Mouse (Mus musculus): ENCODE measurements around the gene Sephs1. TPM values are rescaled to one million over a fixed set of nuclear protein-coding genes. Genes with fewer than 3 reads are reported as not detected.

Gene Sephs1
- total and polyA plus RNA-seq, 3 experiments = 36.9 to 40.4 TPM; not detected in 1

DNA sequence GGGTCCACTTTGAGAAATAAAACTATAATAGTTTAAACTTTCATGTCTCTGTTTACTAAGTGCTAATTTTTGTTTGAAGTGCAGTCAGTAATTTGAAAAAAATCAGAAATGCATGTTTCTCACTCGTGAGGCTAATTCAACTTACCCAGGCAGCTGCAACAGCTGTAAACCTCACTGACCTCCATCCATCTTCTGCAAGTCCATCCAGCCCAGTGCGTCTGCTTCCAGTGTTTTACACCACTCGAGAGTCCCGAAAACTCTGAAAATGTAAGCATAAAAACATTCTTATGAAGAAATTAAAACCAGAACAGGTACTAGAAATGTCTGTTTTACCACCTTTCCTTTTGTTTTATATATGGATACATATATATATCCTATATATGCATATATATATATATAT, 29.2 kb downstream of the Sephs1 start:
- Histone ChIP-seq H3K4me3 (ENCODE audit: control insufficient read depth in 1 of 2, insufficient read depth in 1 of 2, low read depth in 2 of 2, low read length in 2 of 2) (no peak overlapping the region), H3K9me3 (replicated peaks; ENCODE audit: insufficient read depth, low read length) (no peaks in the 10 kb centered on the region), H3K9ac (ENCODE audit: control insufficient read depth, low read depth, low read length, poor library complexity, severe bottlenecking) (no peak overlapping the region), H3K27ac (ENCODE audit: control insufficient read depth, low read depth, low read length) (no peak overlapping the region), H3K27me3 (ENCODE audit: control insufficient read depth in 1 of 2, insufficient read depth in 2 of 2, low read length in 2 of 2) (no peaks in the 10 kb centered on the region), H3K4me1 (ENCODE audit: control insufficient read depth in 1 of 2, insufficient read depth in 2 of 2, low read length in 2 of 2) (peaks cover 2 to 6% of the 10 kb centered on the region in 2 experiments; a peak in 1 of 4 replicates), H3K36me3 (ENCODE audit: control insufficient read depth in 1 of 2, insufficient read depth in 2 of 2, low read length in 2 of 2) (peaks cover 3 to 12% of the 10 kb centered on the region in 2 experiments; a peak in 3 of 4 replicates), H3K79me2 (ENCODE audit: control insufficient read depth, insufficient read depth, low read length, poor library complexity) (no peaks in the 10 kb centered on the region)
- no peak for DNase-seq (ENCODE audit: low read depth, low spot score)
- TF ChIP-seq CHD2 (IDR thresholded peaks at IDR 0.05; ENCODE audit: low read length) (no peak), KAT2A (conservative IDR thresholded peaks at IDR 0.05; ENCODE audit: low read depth, low read length) (no peak), UBTF (IDR thresholded peaks at IDR 0.05; ENCODE audit: borderline replicate concordance, insufficient read depth, low read depth, low read length) (no peak), RAD21 (IDR thresholded peaks at IDR 0.05; ENCODE audit: low read depth, low read length) (no peak), USF2 (IDR thresholded peaks at IDR 0.05; ENCODE audit: borderline replicate concordance in 1 of 2, insufficient read depth in 1 of 2, low read depth in 1 of 2, low read length in 2 of 2) (no peak), SIN3A (IDR thresholded peaks at IDR 0.05; ENCODE audit: low read length) (no peak)

DNA sequence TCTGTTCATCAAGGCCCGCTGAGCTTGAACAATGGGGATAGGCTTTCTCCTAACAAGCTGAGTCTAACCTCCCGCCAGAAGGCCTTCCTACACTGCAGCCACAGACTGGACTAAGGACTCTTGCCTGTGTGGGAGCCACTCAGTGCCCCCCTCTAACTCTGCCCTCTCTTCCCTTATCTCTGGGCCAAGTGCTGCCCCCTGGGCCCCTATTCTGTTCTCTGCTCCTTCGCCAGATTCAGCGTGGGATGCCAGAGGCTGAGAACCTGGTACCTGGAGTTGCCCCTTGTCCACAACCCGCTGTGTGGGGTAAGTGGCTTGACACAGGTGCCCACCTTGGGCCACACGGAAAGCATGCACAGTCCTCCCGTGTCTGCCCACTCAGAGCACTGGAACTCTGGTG, 32.6 kb downstream of the Sephs1 start:
- H3K9me3 ChIP-seq (replicated peaks; ENCODE audit: insufficient read depth, low read length) = no peaks in the 10 kb centered on the region
- H3K36me3 ChIP-seq (ENCODE audit: control insufficient read depth in 1 of 2, insufficient read depth in 2 of 2, low read length in 2 of 2) = no peaks in the 10 kb centered on the region
- no peak for DNase-seq (ENCODE audit: low read depth, low spot score)
- H3K9ac ChIP-seq (ENCODE audit: control insufficient read depth, low read depth, low read length, poor library complexity, severe bottlenecking) = no peak overlapping the region
- TF ChIP-seq ZNF384 (IDR thresholded peaks at IDR 0.05; ENCODE audit: low read depth, low read length) (no peak), JUND (IDR thresholded peaks at IDR 0.05; ENCODE audit: low read depth, low read length) (no peak), EP300 (IDR thresholded peaks at IDR 0.05; ENCODE audit: low read depth in 1 of 2, low read length in 2 of 2) (no peak)
- H3K27ac ChIP-seq (ENCODE audit: control insufficient read depth, low read depth, low read length) = no peak overlapping the region
- no peak overlapping the region for H3K4me3 ChIP-seq (ENCODE audit: control insufficient read depth in 1 of 2, insufficient read depth in 1 of 2, low read depth in 2 of 2, low read length in 2 of 2)
- peaks cover 0 to 3% of the 10 kb centered on the region in 2 experiments; a peak in 1 of 4 replicates for H3K4me1 ChIP-seq (ENCODE audit: control insufficient read depth in 1 of 2, insufficient read depth in 2 of 2, low read length in 2 of 2)
- no peaks in the 10 kb centered on the region for H3K79me2 ChIP-seq (ENCODE audit: control insufficient read depth, insufficient read depth, low read length, poor library complexity)
- H3K27me3 ChIP-seq (ENCODE audit: control insufficient read depth in 1 of 2, insufficient read depth in 2 of 2, low read length in 2 of 2) = no peaks in the 10 kb centered on the region

DNA sequence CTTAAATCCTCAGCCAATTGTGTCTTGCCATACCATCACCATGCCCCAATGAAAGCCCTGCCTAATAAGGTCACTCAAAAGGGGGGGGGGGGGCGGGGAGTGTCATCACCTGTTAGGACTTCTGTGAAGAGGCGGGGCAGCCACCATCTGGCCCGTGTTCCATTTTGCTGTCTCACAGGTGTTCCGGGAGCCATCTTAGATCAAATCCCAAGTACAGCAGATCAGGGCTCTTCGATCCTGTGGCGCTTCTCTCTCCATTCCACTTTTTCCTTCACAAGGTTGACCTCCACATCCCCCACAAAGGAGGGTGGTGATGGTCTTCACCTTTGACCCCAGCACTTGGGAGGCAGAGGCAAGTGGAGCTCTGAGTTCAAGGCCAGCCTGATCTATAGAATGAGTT, 34.7 kb downstream of the Sephs1 start:
- Histone ChIP-seq H3K79me2 (ENCODE audit: control insufficient read depth, insufficient read depth, low read length, poor library complexity) (no peaks in the 10 kb centered on the region), H3K27ac (ENCODE audit: control insufficient read depth, low read depth, low read length) (no peak overlapping the region), H3K9me3 (replicated peaks; ENCODE audit: insufficient read depth, low read length) (no peaks in the 10 kb centered on the region), H3K4me3 (ENCODE audit: control insufficient read depth in 1 of 2, insufficient read depth in 1 of 2, low read depth in 2 of 2, low read length in 2 of 2) (no peak overlapping the region), H3K4me1 (ENCODE audit: control insufficient read depth in 1 of 2, insufficient read depth in 2 of 2, low read length in 2 of 2) (peaks cover 0 to 3% of the 10 kb centered on the region in 2 experiments; a peak in 1 of 4 replicates), H3K27me3 (ENCODE audit: control insufficient read depth in 1 of 2, insufficient read depth in 2 of 2, low read length in 2 of 2) (no peaks in the 10 kb centered on the region), H3K36me3 (ENCODE audit: control insufficient read depth in 1 of 2, insufficient read depth in 2 of 2, low read length in 2 of 2) (no peaks in the 10 kb centered on the region), H3K9ac (ENCODE audit: control insufficient read depth, low read depth, low read length, poor library complexity, severe bottlenecking) (no peak overlapping the region)
- TF ChIP-seq RCOR1 (IDR thresholded peaks at IDR 0.05; ENCODE audit: low read depth, low read length) = no peak
- no peak for TF ChIP-seq POLR2AphosphoS5 (IDR thresholded peaks at IDR 0.05; ENCODE audit: borderline replicate concordance, low read depth, low read length)
- TF ChIP-seq MXI1 (IDR thresholded peaks at IDR 0.05; ENCODE audit: low read depth, low read length) = no peak
- no peak for TF ChIP-seq MAX (IDR thresholded peaks at IDR 0.05; ENCODE audit: low read length)
- DNase-seq (ENCODE audit: low read depth, low spot score) = no peak
